In genomic region chr2:173232065-173232765, GRCm38 (mm10) we compare ENCODE assay signal across 19 mouse cellular contexts. TPM values are rescaled to one million over a fixed set of nuclear protein-coding genes. Genes with fewer than 3 reads are reported as not detected.
DNase-seq lines count a peak whose midpoint lies in the region; ATAC-seq and TF ChIP-seq lines count a peak whose summit lies in the region.
"Had no signal": no experiment of that assay in that cellular context is flagged by ENCODE, and none has a peak within 500 bp of the region (broad histone marks: within the 10 kb centered on the region; RNA-seq: fewer than 3 reads in every experiment).

No protein-coding gene starts in this region.

- no peak overlapping the region for H3K27ac ChIP-seq in cerebellum, adult 2 months (ENCODE audit: insufficient read depth, low read length)
- no peak overlapping the region for H3K27ac ChIP-seq in stomach, postnatal 0 days (replicated peaks)
- H3K27ac ChIP-seq: heart, embryonic 15.5 days; liver, embryonic 13.5 days had no signal

- H3K9me3 ChIP-seq in stomach, postnatal 0 days (ENCODE audit: control insufficient read depth, low read length): no peaks in the 10 kb centered on the region
- H3K9me3 ChIP-seq: heart, embryonic 15.5 days; hindbrain, embryonic 10.5 days; liver, embryonic 13.5 days had no signal

- H3K9ac ChIP-seq in stomach, postnatal 0 days (ENCODE audit: low read length): no peak overlapping the region
- H3K9ac ChIP-seq: heart, embryonic 15.5 days; liver, embryonic 13.5 days had no signal

- ATAC-seq in stomach, postnatal 0 days (ENCODE audit: low FRiP score, low TSS enrichment): peak; percentile 56
- no peak for ATAC-seq in megakaryocyte progenitor cell, adult 5-6 weeks (replicated peaks; ENCODE audit: poor library complexity)
- ATAC-seq: forebrain, embryonic 16.5 days had no signal

- H3K4me1 ChIP-seq in cerebellum, adult 2 months (ENCODE audit: control insufficient read depth, insufficient read depth, low read length): peaks cover 4% of the 10 kb centered on the region; the same call in 1 of the 2 replicates
- peaks cover 6% of the 10 kb centered on the region; the same call in 1 of the 2 replicates for H3K4me1 ChIP-seq in stomach, postnatal 0 days (replicated peaks; ENCODE audit: control insufficient read depth, insufficient read depth)
- H3K4me1 ChIP-seq: liver, embryonic 13.5 days had no signal

- no peak overlapping the region for H3K4me3 ChIP-seq in cerebellum, adult 2 months (replicated peaks; ENCODE audit: insufficient read depth, low read depth, low read length)
- no peak overlapping the region for H3K4me3 ChIP-seq in stomach, postnatal 0 days (ENCODE audit: low read depth, low read length)
- H3K4me3 ChIP-seq: erythroblast, embryonic 14.5 days; heart, embryonic 15.5 days; hindbrain, embryonic 10.5 days; liver, embryonic 13.5 days had no signal

- DNase-seq in cerebellum, adult 2 months: peak; percentile 42 to 61
- DNase-seq in cerebellum, adult 9-10 months: no peak
- peak; percentile 38 to 78 for DNase-seq in left cerebral cortex, postnatal 25 days (ENCODE audit: low spot score in 2 of 2)
- no peak for DNase-seq in left cerebral cortex, postnatal 14 days (ENCODE audit: low spot score in 2 of 2)
- peak; percentile 53 for DNase-seq in right cerebral cortex, postnatal 25 days
- DNase-seq in right cerebral cortex, postnatal 4 days: no peak
- no peak for DNase-seq in stomach, postnatal 0 days (ENCODE audit: low spot score)
- DNase-seq: cerebellum, adult 9-11 months; liver, embryonic 13.5 days; lung, postnatal 4 days; midbrain, embryonic 14.5 days; thymus, adult 2 months had no signal

- H3K4me2 ChIP-seq in stomach, postnatal 0 days (replicated peaks; ENCODE audit: low read depth): no peak overlapping the region
- H3K4me2 ChIP-seq: heart, embryonic 15.5 days; liver, embryonic 13.5 days had no signal

- H3K36me3 ChIP-seq in stomach, postnatal 0 days (ENCODE audit: control insufficient read depth, insufficient read depth, low read length): peaks cover 8% of the 10 kb centered on the region; the same call in 1 of the 2 replicates
- H3K36me3 ChIP-seq: liver, embryonic 13.5 days had no signal

- no peaks in the 10 kb centered on the region for H3K27me3 ChIP-seq in cerebellum, adult 2 months (ENCODE audit: control insufficient read depth, insufficient read depth, low read length)
- H3K27me3 ChIP-seq in stomach, postnatal 0 days (ENCODE audit: control insufficient read depth, insufficient read depth, low read length): no peaks in the 10 kb centered on the region
- H3K27me3 ChIP-seq: heart, embryonic 15.5 days; liver, embryonic 13.5 days had no signal

- WGBS in cerebellum, adult 2 months: 34% methylated on average over 22 of the region's 22 CpGs
- 81% methylated on average over 22 of the region's 22 CpGs for WGBS in stomach, postnatal 0 days

- no peak for TF ChIP-seq POLR2A in cerebellum, adult 2 months (IDR thresholded peaks at IDR 0.05; ENCODE audit: borderline replicate concordance, insufficient read depth, low read length)

- no peak for TF ChIP-seq EP300 in stomach, postnatal 0 days (optimal IDR thresholded peaks at IDR 0.05)

- TF ChIP-seq CTCF in cerebellum, adult 2 months (IDR thresholded peaks at IDR 0.05; ENCODE audit: borderline replicate concordance, insufficient read depth, low read depth, low read length): no peak
- no peak for TF ChIP-seq CTCF in stomach, postnatal 0 days (IDR thresholded peaks at IDR 0.05; ENCODE audit: low read depth)

- intact Hi-C loops in left cerebral cortex, postnatal 25 days (cut with DNase I): no loop called here
- intact Hi-C loops in left cerebral cortex, postnatal 14 days (cut with DNase I): loop anchor here (5.0 kb wide), 1 partner anchor 40 kb away; no protein-coding TSS in a partner anchor

RNA-seq across cellular contexts. Expression of gene Zbp1, which starts 13.5 kb away (rescaled TPM):
- 0.25 and 0.74 TPM in 2 replicates for polyA plus RNA-seq in cerebellum, adult 2 months (2012; rRNA removed)
- total RNA-seq in left cerebral cortex, postnatal 25 days (2021): not detected
- total RNA-seq in left cerebral cortex, postnatal 14 days (2021): not detected
- polyA plus RNA-seq in stomach, postnatal 0 days (2015; fragmentation: Nextera tagmentation; extraction: Ambion mirVana): 4.6 and 5.0 TPM in 2 replicates
- 2.0 and 5.3 TPM in 2 replicates for total RNA-seq in megakaryocyte progenitor cell, adult 5-6 weeks (2015)
- 2.5 and 2.9 TPM in 2 replicates for total RNA-seq in megakaryocyte progenitor cell, adult 5-6 weeks (2017)
- total RNA-seq: layer of hippocampus, postnatal 10 days had no signal
- polyA plus RNA-seq: erythroblast, embryonic 14.5 days; forebrain, embryonic 16.5 days; limb, embryonic 11.5 days had no signal

RNA-seq across cellular contexts. Expression of gene Pmepa1, which starts 44.1 kb away (rescaled TPM):
- polyA plus RNA-seq in cerebellum, adult 2 months (2012; rRNA removed): 22.0 and 24.1 TPM in 2 replicates
- 10 to 100 TPM; 44.9 to 53.8 TPM for total RNA-seq in left cerebral cortex, postnatal 25 days (2021)
- 10 to 100 TPM; 43.3 to 56.9 TPM for total RNA-seq in left cerebral cortex, postnatal 14 days (2021)
- polyA plus RNA-seq in stomach, postnatal 0 days (2015; fragmentation: Nextera tagmentation; extraction: Ambion mirVana): 6.1 and 7.0 TPM in 2 replicates
- total RNA-seq in megakaryocyte progenitor cell, adult 5-6 weeks (2015): 0.17 and 0.32 TPM in 2 replicates
- total RNA-seq in megakaryocyte progenitor cell, adult 5-6 weeks (2017): 0.12 and 0.24 TPM in 2 replicates

Comparison
In these comparisons a context has a peak if more than half of its experiments do, and no peak if none do; other contexts are left out.
1. DNase-seq: peak in cerebellum, adult 2 months (2 of 2), left cerebral cortex, postnatal 25 days (2 of 2) and right cerebral cortex, postnatal 25 days (single experiment); none in cerebellum, adult 9-10 months (single experiment), left cerebral cortex, postnatal 14 days (0 of 2), right cerebral cortex, postnatal 4 days (single experiment) and stomach, postnatal 0 days (single experiment).
2. RNA of gene Pmepa1, which starts 44.1 kb away (total RNA-seq): 43.3 to 56.9 TPM in left cerebral cortex, postnatal 14 days and 44.9 to 53.8 TPM in left cerebral cortex, postnatal 25 days; 0.12 to 0.32 TPM in megakaryocyte progenitor cell, adult 5-6 weeks; every median in the first group is over 10 times any median in the second.